Mouse (Mus musculus) erythroblast, adult 5-6 weeks (primary cell): ENCODE measurements around the gene 0610030E20Rik. TPM values are rescaled to one million over a fixed set of nuclear protein-coding genes. Genes with fewer than 3 reads are reported as not detected.

Source experiments
- ATAC-seq: replicated peaks from 2 replicates; pipeline ENCODE4 v1.8.0; 2016; ENCODE audit warnings: moderate number of reproducible peaks, mild to moderate bottlenecking, moderate TSS enrichment, inconsistent platforms; ENCODE audit not compliant: poor library complexity, low FRiP score, severe bottlenecking
- total RNA-seq, 2 experiments: library from RNA; stranded (forward) in 1 of 2; stranded (reverse) in 1 of 2; fragments of 150-400 nt in 1 of 2; fragments of 200-764, 138-1000 nt in 1 of 2; gene quantifications; 2 replicates each; pipeline versions ENCODE4 v1.2.3 to v1.2.4; 2015 to 2017; ENCODE audit warnings: low replicate concordance in 2 of 2

The 0610030E20Rik gene
- 9.2 and 11.5 TPM in 2 replicates for total RNA-seq (2015; ENCODE audit: low replicate concordance)
- 8.8 and 15.0 TPM in 2 replicates for total RNA-seq (2017; ENCODE audit: low replicate concordance)

- peak; percentile 64 for ATAC-seq
These were observed at the start of gene 0610030E20Rik for GRCm38 (mm10) chr6:72347166-72347941. Gene 0610030E20Rik (plus strand): TSS chr6:72347317.

DNA sequence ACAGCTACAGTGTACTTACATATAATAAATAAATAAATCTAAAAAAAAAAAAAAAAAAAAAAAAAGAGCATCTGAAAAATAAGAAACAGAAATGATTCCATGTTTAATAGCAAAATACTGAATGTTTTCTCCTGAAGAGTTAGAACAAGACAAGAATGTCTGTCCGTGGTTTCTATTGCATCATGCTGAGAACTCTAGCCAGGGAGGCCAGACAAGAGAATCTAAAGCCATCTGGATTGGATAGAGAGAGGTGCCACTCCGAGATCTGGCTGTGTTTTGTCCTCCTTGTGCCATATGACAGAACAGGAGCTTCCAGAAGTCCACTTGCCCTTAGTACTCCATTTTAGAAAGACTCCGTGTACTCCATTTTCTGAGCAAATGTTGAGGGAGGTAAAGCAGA is 49.3 kb upstream of the 0610030E20Rik start:
- no peak for ATAC-seq

DNA sequence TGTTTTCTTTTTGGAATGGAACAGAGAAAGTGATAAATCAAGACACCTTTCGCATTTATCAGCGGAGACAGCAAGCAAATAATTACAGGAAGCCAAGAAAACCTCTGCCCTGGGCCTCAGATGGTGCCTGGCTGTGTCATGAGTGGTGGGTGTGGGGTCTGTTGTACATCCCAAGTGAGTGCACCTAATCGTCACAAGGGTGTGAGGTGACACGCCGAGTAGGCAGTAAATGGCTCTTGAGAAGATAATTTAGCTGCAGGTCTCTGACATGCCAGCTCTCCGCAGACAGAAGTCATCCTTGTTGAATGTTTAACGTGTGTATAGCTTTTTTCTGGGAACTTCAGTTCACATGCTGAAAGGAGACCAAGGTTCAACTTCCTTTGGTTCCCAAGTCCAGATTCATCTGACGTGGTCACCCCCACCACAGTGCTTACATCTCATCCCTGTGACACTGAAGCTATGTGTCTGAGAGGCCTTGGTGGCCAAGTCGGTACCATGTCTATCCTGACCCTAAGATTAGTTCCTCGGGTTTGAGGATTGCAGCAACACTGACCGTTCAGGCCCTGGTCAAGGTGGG is 44.7 kb upstream of the 0610030E20Rik start:
- ATAC-seq, result no peak

GRCm38 (mm10) chr6:72303510-72303909 is 43.6 kb upstream of the 0610030E20Rik start:
- no peak for ATAC-seq

GRCm38 (mm10) chr6:72312198-72312597 is 34.9 kb upstream of the 0610030E20Rik start:
- ATAC-seq, result no peak

DNA sequence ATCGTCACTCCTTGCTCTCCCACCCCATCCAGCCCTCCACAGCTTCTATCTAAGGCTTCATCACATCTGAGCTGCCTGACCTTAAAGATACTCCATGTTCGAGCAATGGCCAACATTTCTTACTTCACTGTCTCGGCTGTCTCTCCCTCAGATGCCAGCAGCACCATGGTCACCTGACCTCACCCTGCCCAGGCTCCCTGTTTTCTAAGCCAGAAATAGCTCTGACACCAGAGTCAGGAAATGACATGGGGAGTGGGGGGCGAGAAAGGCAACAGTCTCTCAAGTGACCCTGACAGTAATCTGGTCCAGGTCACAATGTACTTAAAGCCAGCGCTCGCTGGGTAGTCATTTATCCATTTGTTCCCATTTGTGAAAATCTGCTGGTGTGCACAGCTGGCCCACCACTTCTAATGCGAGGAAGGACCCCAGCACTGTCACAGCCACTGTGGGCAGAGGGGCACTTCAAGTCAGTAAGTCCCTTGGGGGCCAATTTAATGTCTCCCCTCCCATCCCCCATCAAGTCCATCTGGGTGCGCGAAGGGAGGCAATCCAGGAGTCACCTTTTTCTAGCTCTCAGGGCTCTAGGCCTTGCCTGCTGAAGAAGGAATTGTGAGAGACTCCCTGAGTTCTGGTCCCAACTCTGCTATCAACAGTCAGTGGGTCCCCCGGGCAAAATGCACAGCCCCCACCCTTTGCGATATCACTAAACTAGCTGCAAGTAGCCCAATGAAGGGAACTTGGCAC is 33.8 kb upstream of the 0610030E20Rik start:
- ATAC-seq, result no peak

DNA sequence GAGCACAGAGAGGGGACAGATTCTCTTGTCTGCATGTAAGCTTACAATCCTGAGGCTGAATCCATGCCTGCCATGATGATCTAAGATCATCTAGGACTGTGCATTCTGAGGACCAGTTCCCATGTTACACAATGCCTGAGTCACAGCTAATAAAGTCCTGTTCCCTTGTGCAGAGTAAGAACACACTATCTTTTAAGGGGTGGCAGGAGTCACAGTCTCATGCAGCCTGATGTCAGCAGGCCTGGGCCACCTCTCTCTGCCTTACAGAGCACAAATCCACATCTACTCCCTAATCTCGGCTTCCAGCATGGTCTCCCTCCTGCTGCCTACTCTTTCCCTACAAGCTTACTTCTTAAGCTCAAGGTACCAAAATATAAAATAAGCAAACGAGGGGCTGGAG is 31.7 kb upstream of the 0610030E20Rik start:
- ATAC-seq, result no peak

DNA sequence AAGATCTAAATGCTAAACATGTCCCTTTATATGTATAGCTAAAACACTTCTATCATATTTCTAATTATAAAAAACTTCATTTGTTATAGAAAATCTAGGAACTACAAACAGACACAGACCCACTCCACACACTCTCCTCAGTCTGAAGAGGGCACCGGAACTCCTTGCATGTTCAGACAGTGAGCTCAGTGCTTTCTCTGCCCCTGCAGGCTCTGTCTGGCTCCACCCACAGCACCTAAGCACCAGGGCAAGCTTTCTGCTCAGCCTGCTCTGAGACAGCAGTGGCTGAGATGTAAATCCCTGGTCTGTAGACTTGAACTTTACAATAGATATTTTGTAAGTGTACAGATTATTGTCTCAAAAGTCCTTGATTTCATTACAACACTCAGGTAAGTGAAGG is 31.1 kb upstream of the 0610030E20Rik start:
- no peak for ATAC-seq

- ATAC-seq, result no peak
These were observed 28.7 kb upstream of the 0610030E20Rik start for GRCm38 (mm10) chr6:72318440-72318839.

- ATAC-seq, result peak; percentile 51; the same call in 1 of the 2 replicates
These were observed 28.1 kb upstream of the 0610030E20Rik start for GRCm38 (mm10) chr6:72319019-72319418.

- no peak for ATAC-seq
These were observed 24.2 kb upstream of the 0610030E20Rik start for GRCm38 (mm10) chr6:72322936-72323335.

DNA sequence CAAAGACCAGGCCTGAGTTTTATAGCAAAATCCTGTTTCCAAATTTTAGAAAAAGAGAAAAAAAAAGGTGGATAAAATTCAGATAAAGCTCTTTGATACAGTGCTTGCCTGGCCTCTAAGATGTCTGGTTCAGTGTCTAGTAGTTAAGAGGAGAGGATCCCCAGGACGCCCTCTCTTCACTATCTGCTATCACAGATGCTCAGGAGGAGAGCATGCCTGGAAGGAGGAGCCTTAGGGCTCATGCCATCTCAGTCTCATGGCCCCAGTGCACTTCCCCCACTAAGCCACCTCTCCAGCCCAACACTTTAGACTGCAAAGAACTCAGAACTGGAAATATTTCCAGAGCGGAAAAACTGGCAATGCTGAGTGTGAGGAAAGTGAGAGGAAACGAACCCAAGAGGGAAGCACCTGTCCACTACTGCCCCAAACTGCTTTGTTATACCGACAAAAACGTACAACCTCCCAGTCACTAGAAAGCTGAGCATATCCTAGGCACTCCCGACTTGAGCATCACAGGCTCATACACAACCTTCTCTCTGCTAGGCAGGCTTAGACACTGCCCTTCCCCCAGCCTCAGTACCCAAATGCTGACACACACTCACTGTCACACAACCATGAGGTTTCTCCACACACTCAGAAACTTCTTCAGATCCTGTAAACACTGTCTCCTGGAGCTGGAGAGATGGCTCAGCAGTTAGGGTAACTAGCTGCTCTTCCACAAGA is 23.2 kb upstream of the 0610030E20Rik start:
- peak; percentile 96 for ATAC-seq

- peak; percentile 50 for ATAC-seq
These were observed 20.8 kb upstream of the 0610030E20Rik start for GRCm38 (mm10) chr6:72326274-72326673.

- no peak for ATAC-seq
These were observed 18.1 kb upstream of the 0610030E20Rik start for GRCm38 (mm10) chr6:72329019-72329418.

GRCm38 (mm10) chr6:72330133-72330532 is 17.0 kb upstream of the 0610030E20Rik start:
- no peak for ATAC-seq

DNA sequence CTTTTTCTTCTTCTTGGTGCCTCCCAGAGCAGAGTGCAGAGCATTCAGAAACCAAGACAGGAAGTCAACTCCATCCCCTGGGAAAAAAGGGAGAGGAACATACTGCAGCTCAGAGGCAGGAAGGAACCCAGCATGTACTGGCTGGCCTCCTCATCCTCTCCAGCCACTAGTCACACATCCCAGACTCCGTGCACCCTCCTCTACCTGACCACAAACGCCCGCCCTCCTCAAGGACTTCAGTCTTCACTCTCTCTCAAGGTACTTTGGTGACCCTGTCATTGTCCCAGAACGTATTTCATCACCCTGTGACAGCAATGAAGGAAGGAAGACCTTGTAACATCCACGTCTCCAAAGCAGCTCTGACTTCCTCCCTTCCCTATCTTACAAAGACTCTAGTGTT is 14.0 kb upstream of the 0610030E20Rik start:
- ATAC-seq, result no peak

DNA sequence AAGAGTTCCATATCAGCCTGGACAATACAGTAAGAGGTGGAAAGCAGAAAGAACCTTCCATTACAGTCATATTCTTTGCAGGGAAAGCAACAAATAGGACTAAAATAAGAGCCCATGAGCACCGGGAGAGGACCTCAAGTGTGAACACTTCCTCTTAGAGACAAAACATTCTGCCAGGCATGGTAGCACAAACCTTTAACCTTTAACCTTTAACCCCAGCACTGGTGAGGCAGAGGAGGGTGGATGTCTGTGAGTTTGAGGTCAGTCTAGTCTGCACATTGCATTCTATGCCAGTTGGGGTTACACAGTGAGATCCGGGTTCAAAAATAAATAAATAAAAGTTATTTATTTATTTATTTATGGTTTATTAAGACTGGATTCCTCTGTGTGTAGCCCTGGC is 6.6 kb upstream of the 0610030E20Rik start:
- ATAC-seq, result no peak

DNA sequence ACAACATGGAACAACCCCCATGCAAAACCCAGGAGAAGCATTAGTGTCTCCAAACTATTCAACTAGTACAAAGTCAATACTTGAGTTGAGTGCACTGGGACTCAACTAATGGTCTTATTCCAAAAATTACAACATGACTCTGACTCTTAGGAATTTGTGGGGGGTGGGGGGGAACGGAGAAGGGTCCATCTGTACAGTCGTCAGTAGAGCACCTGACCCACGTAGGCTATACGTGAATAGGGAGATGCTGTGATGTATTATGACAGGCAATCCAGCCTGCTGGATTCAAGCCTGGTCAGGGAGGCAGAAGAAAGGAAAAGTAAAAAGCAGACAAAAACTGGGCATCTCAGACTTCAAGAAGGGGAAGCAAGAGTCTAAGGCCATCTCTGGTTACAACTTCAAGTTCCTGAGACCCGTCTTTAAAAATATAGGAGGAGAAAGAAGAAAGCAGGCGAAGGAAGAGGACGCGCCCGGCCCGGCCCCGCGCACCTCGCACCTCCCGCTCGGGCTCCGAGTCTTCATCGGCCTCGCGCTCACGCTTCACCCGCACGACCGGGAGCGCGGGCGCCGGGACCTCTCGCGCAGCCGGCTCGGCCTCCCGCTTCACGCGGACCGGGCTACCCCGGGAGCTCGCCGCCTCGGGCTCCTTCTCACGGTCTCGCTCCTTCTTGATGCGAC is 2.6 kb upstream of the 0610030E20Rik start:
- ATAC-seq, result peak; percentile 46

GRCm38 (mm10) chr6:72345074-72345567 is 2.0 kb upstream of the 0610030E20Rik start, which contains the start of gene Usp39:
Gene Usp39 (minus strand): TSS chr6:72345184.
- ATAC-seq, result peak; percentile 88
